Mouse (Mus musculus): ENCODE results near the gene Camkk1. TPM values are rescaled to one million over a fixed set of nuclear protein-coding genes. Genes with fewer than 3 reads are reported as not detected.

Gene Camkk1
- total RNA-seq, 2 experiments from 2014 or later, result 157 to 161 TPM

DNA sequence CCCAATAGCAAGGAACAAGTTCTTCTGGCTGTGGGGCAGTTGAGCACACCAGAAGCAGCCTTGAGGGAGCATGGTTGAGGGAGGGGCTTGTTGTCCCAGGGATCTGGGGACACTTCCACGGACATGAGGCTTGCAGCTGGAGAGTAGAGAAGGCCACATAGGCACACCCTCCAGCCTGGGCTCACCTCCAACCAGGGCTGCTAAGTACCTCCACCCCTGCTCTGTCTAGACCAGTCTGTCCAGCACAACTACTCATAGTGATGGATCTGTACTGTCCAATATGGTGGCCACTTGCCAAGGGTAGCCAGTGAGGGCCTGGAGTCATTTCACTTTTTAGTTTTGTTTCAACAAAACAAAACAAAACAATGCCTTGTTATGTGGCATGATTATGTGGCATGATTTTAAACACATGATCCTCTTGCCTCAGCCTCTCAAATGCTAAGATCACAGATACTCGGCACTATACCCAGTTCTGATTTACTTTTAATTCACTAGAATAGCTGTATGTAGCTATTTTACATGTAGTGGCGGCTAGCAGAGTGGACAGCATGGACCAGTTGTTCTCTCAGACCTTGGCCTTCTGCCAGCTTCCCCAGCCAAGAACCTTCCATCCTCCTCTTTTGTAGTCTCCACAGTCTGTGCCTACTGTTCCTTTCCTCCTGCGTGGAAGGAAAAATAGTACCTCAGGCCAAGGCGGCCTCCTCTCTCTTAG is 3.3 kb upstream of the Camkk1 start:
- peak; percentile 34 to 57 for DNase-seq

DNA sequence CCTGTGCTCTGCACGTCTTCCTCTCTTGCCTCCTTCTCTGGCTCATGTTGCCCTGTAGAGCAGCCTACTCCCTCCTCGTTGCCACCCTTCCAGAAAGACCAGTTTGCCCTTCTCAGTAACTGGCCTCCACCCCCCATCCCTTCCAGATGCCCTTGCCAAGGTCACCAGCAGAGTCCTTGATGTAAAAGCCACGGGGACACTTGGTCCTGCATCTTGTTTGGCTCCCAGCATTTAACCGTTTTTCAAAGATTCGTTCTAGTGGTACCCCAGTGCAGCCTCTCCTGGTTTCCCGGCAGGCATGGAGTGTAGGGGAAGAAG is 2.7 kb upstream of the Camkk1 start:
- no peak for DNase-seq

DNA sequence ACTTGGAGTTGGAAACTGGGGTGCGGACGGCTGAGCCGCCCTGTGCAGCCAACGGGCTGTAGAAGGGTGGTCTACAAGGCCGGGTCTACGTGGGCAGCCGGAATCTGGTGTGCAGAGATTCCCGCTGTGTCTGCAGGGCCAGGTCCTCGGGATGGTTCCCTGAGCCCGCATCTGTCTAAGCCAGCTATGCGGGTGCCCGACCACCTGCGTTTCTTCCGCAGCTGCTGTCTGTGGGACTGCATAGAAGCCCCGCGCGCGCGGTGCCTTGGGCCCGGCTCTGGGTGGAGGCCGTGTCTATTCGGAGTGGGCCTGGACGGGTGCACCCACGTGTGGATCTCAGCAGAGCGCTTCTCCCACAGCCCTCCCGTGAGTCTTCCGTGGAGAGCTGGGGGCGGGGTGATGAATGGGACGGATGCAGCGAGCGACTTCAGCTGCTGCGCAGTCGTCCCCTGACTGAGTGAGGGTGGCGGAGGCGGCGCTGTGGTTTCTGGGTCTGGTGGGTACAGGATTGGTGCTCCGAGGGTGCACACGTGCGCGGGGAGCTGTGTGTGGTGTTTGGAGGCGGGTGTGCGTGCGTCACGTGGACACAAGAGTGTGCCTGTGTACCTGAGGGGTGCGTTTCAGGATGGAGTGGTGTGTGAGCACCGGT is 463 bp downstream of the Camkk1 start:
- DNase-seq, result peak; percentile 78 to 82

DNA sequence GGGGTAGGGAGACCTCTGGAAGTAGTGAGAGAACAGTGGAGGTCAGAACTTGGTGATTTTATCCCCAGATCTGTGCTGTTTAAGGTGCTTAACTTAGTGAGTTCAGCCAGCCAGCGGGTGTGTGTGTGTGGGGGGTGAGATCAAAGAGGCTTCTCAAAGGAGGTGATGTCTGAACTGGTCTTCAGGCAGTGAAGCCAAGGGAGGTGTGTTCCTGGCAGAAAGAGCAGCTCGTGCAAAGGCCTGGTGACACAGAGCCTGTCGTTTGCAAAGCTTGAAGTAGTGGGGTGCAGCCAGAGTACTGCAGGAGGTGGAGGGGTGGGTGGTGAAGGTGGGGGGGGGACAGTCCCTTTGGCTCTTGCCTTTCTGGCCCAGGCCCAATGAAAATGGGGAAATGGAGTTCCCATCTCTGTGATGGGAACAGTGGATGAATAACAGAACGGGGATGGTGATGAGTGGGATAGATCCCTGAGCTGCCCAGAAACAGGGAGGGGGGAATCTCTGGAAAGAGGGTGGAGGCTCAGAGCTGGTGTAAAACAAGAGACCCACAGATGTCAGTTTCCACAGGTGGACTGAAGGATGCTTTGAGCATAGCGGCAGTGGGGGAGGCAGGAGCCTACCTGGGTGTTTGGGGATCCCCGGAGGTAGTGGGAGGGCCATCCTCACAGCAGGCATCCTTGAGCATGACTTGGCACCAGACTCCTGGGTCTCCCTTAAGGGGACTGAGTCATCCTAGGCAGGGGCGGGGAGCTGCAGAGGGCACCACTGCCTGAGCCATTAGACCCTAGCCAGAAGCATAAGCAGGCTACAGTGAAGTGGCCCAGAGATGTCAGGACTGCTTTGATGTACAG is 2.4 kb downstream of the Camkk1 start:
- DNase-seq, result peak; percentile 29 to 37

DNA sequence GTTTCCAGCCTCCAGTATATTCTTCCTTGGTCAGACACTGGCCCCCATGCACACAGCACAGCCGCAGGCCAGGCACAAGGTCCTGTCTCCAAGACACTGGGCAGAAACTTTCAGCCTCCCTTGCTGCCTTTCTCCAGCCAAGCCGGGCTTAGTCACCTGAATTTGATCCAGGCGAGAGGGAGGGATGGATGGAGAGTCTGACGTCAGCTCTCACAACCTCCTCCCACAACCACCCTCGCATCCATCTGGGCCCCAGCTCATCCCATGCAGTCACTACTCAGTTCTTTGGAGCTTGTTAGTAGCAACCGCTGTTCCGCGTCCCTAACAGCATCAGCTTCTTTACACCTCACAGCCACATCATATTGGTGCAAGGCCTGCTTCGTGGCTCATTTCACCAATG is 4.3 kb downstream of the Camkk1 start:
- DNase-seq, result peak; percentile 86

DNA sequence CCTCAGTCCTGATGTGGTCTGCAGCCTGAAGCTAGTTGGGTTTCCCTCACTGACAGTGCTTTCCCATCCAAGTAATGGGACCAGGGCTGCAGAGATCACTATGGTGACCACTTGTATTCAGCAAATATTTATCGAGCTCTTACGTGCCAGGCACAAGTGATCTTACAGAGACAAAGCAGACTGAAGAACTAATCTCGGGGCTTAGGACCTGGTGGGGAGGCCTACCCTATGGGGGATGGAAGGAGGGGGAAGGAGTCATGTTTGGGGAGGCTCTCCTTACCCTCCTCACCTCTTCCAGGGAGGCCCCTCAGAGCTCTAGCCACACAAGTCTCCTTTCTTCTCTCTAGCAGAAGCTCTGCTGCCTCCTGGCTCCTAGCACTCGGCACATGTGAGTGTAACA is 5.0 kb downstream of the Camkk1 start:
- no peak for DNase-seq

DNA sequence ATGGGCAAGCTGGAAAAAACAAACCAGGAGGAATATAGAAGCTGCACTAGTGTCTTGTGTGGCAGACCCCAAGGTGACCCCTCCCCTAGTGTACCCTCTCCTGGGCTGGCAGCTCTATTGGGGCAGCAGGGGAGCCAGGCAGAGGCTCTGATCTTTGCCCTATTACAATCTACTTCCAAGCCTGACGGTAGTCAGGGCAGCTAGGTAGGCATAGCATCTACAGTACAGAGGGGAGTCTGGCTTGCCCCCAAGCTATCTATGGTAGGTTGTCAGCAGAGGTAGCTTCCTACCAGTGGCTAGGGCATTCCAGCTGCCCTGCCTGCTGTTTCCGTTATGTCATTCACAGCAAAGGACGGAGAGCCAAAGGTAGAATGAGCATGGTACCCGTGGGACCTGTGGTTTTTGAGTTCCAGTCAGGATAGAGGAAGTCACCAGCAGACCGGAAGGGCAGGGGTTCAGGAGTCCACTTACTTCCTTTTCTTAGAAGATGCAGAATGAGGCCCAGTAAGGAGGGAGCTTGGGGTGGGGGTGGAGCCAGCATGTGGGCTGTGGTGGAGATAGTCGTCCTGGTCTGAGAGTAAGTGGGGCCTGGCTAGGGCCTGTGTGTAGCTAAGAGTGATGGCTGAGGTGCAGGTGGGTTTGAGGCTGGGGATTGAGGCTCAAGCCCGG is 5.6 kb downstream of the Camkk1 start:
- no peak for DNase-seq

DNA sequence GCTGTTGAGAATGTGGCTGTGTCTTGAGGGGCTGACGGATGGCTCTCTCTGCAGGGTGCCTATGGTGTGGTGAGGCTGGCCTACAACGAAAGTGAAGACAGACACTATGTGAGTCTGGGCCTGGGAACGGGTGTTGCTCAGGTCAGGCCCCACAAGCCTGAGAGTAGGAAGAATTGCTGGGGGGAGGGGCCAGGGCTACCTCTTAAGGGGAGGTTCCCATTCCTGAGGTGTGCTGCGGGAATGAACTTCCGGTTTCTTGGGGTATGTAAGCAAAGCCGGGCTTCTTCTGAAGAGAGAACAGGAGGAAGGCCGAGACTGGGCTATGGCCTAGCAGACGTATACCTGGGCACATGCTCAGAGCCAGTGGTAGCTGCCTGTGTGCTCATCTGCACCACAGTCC is 8.2 kb downstream of the Camkk1 start:
- no peak for DNase-seq

DNA sequence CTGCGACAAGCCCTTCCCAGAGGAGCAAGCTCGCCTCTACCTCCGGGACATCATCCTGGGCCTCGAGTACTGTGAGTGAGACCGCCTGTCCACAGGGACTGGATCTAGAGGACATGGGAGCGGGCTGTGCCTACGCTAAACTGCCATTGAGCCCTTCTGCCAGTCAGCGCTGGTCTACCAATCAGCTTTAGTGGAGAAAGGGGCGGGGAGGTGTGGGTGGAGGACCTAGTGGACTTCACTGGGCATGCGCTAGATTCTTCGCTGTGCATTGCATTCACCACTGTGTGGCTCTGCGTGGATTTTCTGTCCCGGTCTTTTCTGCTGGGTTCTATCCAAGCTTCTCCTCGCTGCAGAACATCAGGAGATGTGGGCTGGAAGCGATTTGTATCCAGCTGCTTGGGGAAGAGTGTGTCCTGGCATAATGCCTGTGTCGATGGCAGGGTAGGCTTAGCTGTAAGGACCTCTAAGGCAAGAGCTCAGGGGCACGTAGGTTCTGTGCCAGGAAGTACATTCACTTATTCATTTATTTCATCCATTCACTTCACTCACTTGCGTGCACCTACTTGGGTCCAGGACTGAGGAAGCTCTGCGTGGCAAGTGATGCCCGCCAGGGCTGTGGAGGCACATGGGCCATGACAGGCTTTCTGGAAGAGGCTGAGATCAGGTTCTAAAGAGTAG is 12.2 kb downstream of the Camkk1 start:
- DNase-seq, result peak; percentile 84 to 86

DNA sequence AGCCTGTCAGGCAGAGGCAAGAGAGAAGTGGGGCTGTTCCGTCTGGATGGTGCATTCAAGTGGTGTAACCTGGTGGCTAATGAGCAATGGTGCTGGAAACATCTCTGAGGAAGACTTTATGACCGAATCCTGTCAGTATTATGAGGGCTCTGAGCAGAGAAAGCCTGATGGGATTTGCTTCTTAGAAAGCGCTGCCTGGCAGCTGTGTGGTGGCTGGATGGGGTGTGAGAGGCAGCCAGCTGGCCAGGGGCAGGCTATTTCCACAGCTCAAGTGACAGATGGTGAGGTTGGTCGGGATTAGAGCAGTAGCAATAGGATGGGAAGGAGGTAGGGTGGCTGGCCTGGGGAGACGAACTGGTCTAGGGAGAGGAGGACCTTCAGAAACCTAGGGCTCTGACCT is 12.7 kb downstream of the Camkk1 start:
- no peak for DNase-seq

DNA sequence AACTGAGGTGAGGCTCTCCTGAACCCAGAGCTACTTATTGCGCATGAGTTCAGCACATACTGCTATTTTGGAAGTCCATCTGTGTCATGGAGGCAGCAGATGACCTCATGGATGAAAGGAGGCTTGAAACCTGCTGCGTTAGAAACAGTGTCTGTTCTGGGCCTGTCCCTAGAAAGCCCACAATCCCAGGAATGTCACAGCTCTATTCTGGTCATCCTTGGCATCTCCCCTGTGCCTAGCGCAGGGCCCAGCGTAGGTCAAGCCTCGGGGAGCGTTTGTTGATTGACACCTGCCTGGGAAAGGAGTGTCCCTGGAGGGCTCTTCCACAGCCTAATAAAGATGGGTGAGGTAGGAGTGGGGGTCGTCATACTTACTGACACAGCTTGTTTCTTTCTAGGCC is 17.3 kb downstream of the Camkk1 start:
- DNase-seq, result no peak

DNA sequence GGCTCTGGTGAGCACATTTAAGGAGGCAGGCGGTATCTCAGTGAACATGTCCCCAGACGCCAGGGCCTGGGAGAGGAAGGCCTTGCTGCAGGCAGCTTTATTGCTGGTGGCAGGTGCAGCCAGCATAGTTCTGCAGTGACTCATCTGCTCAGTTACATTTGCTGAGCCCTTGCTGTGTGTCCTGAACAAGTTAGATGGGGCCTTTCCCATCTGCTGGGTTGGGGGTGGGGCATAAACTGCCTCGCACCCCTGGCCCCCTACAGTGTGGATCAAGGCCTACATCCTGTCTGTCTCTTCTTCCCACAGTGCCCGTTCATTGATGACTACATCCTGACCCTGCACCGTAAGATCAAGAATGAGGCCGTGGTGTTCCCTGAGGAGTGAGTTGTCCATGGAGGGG is 18.1 kb downstream of the Camkk1 start:
- DNase-seq, result no peak

DNA sequence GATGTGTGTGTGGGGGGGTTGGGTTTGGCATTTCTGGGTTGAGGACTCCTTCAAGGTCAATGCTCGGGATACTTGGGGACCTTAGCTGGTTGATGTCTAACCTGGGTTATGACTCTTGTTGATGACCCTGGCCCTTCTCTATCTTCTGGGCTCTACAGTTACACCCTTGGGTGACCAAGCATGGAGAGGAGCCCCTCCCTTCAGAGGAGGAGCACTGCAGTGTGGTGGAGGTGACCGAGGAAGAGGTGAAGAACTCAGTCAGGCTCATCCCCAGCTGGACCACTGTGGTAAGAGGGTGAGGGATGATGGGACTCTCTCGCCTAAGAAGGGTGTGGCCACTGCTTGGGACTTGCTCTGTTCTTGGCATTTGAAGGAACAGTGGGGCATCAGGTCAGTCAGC is 18.9 kb downstream of the Camkk1 start:
- no peak for DNase-seq

DNA sequence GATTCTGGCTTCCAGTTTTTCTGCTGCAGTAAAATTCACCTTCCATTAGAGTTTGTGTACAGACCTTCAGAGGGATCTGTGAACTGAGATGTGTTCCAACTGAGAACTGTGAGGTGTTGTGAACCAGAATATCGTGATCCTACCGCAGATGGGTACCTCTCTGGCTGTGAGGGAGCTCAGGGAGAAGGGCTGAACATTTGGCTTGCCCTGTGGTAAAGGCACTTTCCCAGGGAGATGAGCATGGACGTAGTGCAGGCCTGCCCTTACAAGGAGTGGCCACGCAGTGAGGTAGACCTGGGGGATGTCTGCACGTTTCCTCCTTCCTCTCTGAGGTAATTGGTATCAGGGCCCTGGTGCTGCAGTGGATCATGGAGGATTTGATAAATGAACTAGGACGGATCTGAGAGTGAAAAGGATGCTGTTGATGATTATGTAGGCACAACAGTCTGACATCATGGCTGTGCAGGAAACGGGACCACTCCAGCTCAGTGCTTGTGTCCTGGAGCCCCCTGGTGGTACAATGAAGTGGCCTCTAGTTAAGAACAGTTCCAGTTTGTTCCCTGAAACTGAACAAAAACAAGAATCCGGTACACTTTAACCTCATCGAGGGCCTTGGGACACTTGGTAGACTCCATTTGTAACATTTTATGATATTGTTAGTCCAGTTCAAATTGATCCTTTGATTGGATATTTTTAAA is 20.4 kb downstream of the Camkk1 start:
- DNase-seq, result peak in 1 of 2 experiments; percentile 47

DNA sequence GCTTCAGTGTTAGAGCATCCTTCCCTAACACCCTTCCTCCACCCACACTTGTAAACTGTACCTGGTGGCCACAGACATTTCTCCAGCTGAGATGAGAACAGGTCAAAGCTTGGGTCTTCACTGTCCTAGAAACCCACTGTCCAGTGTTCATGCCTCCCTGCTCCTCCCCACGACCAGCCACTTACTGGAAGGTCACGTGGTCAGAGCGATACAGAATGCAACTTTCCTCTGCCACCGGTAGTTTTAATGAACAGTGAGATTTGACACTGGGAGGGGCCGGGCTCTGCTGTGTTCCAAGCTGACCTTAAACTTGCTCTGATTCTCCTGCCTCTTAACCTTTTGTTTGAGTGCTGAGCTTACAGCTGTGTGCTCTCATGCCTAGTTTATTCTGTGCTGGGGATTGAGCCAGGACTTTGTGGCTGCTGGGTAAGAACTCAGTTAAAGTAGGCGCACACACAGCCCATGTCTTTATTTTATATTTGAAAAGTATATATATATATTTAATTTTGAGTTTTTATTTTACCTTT is 25.5 kb downstream of the Camkk1 start:
- DNase-seq, result no peak

DNA sequence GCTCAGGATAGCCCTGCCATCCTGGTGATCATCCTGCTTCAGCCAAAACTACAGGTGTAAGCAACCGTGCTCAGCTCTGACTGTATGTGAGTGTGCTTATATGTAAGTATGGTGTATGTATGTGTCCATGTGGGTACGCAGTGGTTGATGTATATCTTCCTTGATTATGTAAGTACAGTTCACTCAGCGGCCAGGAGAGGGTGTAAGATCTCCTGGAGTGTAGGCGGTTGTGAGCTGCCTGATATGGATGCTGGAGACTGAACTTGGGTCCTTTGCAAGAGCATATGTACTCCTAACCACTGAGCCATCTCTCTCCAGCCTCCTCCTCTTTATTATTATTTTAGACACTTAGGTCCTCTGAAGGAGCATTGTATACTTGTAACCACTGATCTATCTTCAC is 26.0 kb downstream of the Camkk1 start:
- no peak for DNase-seq

DNA sequence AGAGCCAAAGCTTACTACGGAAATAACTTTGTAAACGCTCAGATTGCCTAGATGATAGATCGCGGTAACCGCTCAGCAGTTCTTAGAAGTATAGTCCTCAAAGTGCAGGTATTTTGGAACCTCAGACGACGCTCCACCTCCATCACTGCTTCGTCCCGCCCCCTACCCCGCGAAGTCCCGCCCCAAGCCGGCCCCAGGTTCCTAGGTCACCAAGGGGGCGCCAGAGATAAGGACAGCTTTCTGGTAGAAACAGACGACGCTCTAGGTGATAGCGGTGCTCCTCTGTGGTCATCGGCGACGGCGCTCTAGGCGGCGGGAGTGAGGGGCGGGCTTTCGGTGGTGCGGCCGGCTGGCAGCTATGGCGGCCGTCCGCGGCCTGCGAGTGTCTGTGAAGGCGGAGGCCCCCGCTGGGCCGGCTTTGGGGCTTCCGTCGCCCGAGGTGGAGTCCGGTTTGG is 28.8 kb downstream of the Camkk1 start, which contains the start of gene Ncbp3:
TSS of gene Ncbp3 (plus strand) at position 242 of the 455 bp plus-strand sequence.
- DNase-seq, result peak; percentile 95 to 96

DNA sequence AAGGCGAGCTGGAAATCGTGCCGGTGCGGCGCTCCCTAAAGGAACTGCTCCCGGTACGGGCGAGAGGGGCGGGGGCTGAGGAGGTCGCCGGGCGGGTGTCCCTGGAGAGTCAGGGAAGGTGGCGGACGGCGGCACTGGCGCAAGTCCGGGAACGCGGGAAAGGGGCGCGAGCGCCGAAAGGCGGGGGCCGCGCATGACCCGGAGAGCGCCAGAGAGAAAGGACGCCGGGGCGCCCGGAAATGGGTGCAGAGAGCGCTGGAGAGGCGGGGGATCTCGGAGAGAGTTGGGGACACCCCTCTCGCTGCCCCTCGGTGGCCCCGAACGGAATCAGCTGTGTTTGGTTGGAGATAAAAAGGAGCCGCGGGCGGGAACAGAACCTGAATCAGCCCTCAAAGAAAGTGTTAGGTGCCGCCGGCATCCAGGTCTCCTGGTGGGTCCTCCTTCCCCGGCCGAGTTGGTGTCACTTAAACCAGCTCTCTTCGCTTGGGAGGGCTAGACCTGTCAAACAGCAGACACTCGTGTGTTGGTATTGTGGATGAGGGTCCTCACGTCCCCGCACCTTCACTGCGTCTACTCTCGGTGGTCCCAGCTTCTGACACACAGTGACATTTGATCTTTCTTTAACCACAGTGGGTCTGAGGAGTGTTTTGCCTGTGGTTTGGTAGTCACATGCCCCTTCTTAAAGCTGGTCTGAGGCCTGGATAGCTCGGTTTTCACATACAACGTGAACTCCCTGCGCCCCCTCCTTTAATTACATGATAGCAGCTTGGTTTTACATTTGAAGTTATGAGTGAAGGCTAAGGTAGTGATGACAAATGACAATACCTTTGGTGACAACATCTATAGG is 29.4 kb downstream of the Camkk1 start:
- DNase-seq, result no peak

DNA sequence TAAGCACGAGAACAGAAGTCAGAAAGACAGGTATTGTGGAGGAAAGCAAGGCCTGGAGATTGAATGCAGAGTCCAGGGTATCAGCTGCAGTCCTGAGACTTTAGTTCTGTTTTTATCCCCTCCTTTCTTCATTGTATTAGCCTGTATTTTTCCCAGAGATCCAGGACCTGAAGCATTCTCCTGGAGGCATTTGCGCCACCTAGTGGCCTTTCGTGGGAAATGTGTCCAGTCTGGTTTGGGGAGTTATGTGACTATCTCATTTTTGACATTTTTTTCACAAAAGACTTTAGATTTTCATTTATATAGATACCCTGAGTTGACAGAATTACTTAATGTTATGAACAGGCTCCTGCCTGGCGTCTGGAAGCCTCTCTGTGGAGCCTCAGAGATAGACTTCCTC is 30.5 kb downstream of the Camkk1 start:
- DNase-seq, result peak; percentile 64 to 77

DNA sequence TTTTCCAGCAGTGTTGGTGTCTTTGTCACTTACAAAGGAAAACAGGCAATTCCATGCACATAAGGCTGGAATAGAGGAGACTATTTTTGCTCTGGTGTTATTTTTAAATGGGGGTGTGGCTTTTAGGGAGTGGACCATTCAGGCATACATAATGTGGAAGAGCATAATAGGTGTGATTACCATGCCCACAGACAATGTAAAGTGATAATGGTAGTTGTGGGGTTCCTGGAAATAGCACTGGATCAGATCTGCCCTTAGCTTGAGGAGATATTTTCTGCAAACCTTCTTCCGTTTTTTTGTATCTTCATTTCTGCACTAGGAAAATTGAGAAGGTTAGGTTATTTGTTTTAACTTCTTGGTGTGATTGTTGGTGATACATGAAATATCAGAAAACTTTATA is 34.0 kb downstream of the Camkk1 start:
- no peak for DNase-seq

Data from layer of hippocampus, postnatal 36 days (tissue).